Mouse (Mus musculus): ENCODE results near the gene Srm. TPM values are rescaled to one million over a fixed set of nuclear protein-coding genes. Genes with fewer than 3 reads are reported as not detected.
A peak's percentile ranks its signal among the peaks of the same experiment; 100 is the strongest.

Srm gene
- total RNA-seq, 2 experiments from 2014 or later: 4.5 to 11.3 TPM

GRCm38 (mm10) chr4:148598826-148599225 lies 7.5 kb downstream of the Srm start:
- ATAC-seq (replicated peaks; ENCODE audit: low FRiP score, poor library complexity, severe bottlenecking): no peak

GRCm38 (mm10) chr4:148600316-148600715 lies 9.0 kb downstream of the Srm start:
- ATAC-seq (replicated peaks; ENCODE audit: low FRiP score, poor library complexity, severe bottlenecking): no peak

- ATAC-seq (replicated peaks; ENCODE audit: low FRiP score, poor library complexity, severe bottlenecking): no peak
Measured at GRCm38 (mm10) chr4:148601871-148602270, 10.6 kb downstream of the Srm start.

GRCm38 (mm10) chr4:148602357-148603120 lies 11.2 kb downstream of the Srm start, which contains the start of gene Masp2:
Gene Masp2 (plus strand): TSS chr4:148602554.
- no peak for ATAC-seq (replicated peaks; ENCODE audit: low FRiP score, poor library complexity, severe bottlenecking)

GRCm38 (mm10) chr4:148603376-148604139 lies 12.3 kb downstream of the Srm start:
- ATAC-seq (replicated peaks; ENCODE audit: low FRiP score, poor library complexity, severe bottlenecking): no peak

GRCm38 (mm10) chr4:148604141-148604540 lies 12.8 kb downstream of the Srm start:
- ATAC-seq (replicated peaks; ENCODE audit: low FRiP score, poor library complexity, severe bottlenecking): no peak

GRCm38 (mm10) chr4:148604541-148605165 lies 13.3 kb downstream of the Srm start:
- ATAC-seq (replicated peaks; ENCODE audit: low FRiP score, poor library complexity, severe bottlenecking): peak; percentile 78

- ATAC-seq (replicated peaks; ENCODE audit: low FRiP score, poor library complexity, severe bottlenecking): no peak
Measured at GRCm38 (mm10) chr4:148607758-148608157, 16.5 kb downstream of the Srm start.

- no peak for ATAC-seq (replicated peaks; ENCODE audit: low FRiP score, poor library complexity, severe bottlenecking)
Measured at GRCm38 (mm10) chr4:148609805-148610204, 18.5 kb downstream of the Srm start.

GRCm38 (mm10) chr4:148610631-148611364 lies 19.5 kb downstream of the Srm start:
- ATAC-seq (replicated peaks; ENCODE audit: low FRiP score, poor library complexity, severe bottlenecking): no peak

- ATAC-seq (replicated peaks; ENCODE audit: low FRiP score, poor library complexity, severe bottlenecking): no peak
Measured at GRCm38 (mm10) chr4:148612557-148612956, 21.3 kb downstream of the Srm start.

- ATAC-seq (replicated peaks; ENCODE audit: low FRiP score, poor library complexity, severe bottlenecking): no peak
Measured at GRCm38 (mm10) chr4:148613738-148614137, 22.4 kb downstream of the Srm start.

- no peak for ATAC-seq (replicated peaks; ENCODE audit: low FRiP score, poor library complexity, severe bottlenecking)
Measured at GRCm38 (mm10) chr4:148619805-148620204, 28.5 kb downstream of the Srm start.

GRCm38 (mm10) chr4:148620718-148621117 lies 29.4 kb downstream of the Srm start:
- ATAC-seq (replicated peaks; ENCODE audit: low FRiP score, poor library complexity, severe bottlenecking): no peak

GRCm38 (mm10) chr4:148622485-148622884 lies 31.2 kb downstream of the Srm start:
- ATAC-seq (replicated peaks; ENCODE audit: low FRiP score, poor library complexity, severe bottlenecking): no peak

GRCm38 (mm10) chr4:148623609-148624008 lies 32.3 kb downstream of the Srm start:
- ATAC-seq (replicated peaks; ENCODE audit: low FRiP score, poor library complexity, severe bottlenecking): no peak

GRCm38 (mm10) chr4:148625010-148625409 lies 33.7 kb downstream of the Srm start:
- ATAC-seq (replicated peaks; ENCODE audit: low FRiP score, poor library complexity, severe bottlenecking): no peak

GRCm38 (mm10) chr4:148625756-148626622 lies 34.7 kb downstream of the Srm start:
- ATAC-seq (replicated peaks; ENCODE audit: low FRiP score, poor library complexity, severe bottlenecking): peak; percentile 71

- ATAC-seq (replicated peaks; ENCODE audit: low FRiP score, poor library complexity, severe bottlenecking): peak; percentile 96
Measured at GRCm38 (mm10) chr4:148626623-148627185, 35.4 kb downstream of the Srm start, which contains the start of gene Tardbp. Gene Tardbp (minus strand): TSS chr4:148627019.

Data from erythroid progenitor cell, adult 5-6 weeks (primary cell).